Mouse (Mus musculus) heart, embryonic 12.5 days (tissue): ENCODE data around the gene Nenf. TPM values are rescaled to one million over a fixed set of nuclear protein-coding genes. Genes with fewer than 3 reads are reported as not detected.
A peak's percentile ranks its signal among the peaks of the same experiment; 100 is the strongest.

Experiments used
- ATAC-seq: fragments of 200-750 bp; cut with Nextera tagmentation; 2 replicates; pipeline ENCODE4 v1.8.0; 2017; ENCODE audit warnings: moderate TSS enrichment, moderate library complexity; ENCODE audit not compliant: insufficient number of reproducible peaks, low FRiP score
- H3K27ac ChIP-seq: fragments of 300-500 bp; sonication (generic); 2 replicates; pipeline ENCODE4 v1.5.1; 2016; ENCODE audit warnings: mild to moderate bottlenecking, moderate library complexity; ENCODE audit not compliant: poor library complexity, severe bottlenecking
- H3K27me3 ChIP-seq: fragments of 300-500 bp; sonication (generic); replicated peaks from 2 replicates; pipeline ENCODE4 v1.6.1; 2016; ENCODE audit warnings: mild to moderate bottlenecking, moderate library complexity
- H3K36me3 ChIP-seq: fragments of 300-500 bp; sonication (generic); 2 replicates; pipeline ENCODE4 v1.6.1; 2016; ENCODE audit warnings: mild to moderate bottlenecking, moderate library complexity
- H3K4me1 ChIP-seq: fragments of 300-500 bp; sonication (generic); replicated peaks from 2 replicates; pipeline ENCODE4 v1.6.1; 2016; ENCODE audit warnings: mild to moderate bottlenecking
- H3K4me2 ChIP-seq: fragments of 300-500 bp; sonication (generic); 2 replicates; pipeline ENCODE4 v1.6.1; 2016; ENCODE audit warnings: mild to moderate bottlenecking, moderate library complexity
- H3K4me3 ChIP-seq: fragments of 300-500 bp; sonication (generic); 2 replicates; pipeline ENCODE4 v1.5.1; 2016; ENCODE audit warnings: mild to moderate bottlenecking
- H3K9ac ChIP-seq: fragments of 300-500 bp; sonication (generic); 2 replicates; pipeline ENCODE4 v1.6.1; 2016; ENCODE audit warnings: mild to moderate bottlenecking, moderate library complexity
- H3K9me3 ChIP-seq: fragments of 300-500 bp; sonication (generic); replicated peaks from 2 replicates; pipeline ENCODE4 v1.6.1; 2016; ENCODE audit warnings: mild to moderate bottlenecking, moderate library complexity
- WGBS: fragments of 180-500 bp; shearing (Covaris S2); methylation state at CpG from one replicate; pipeline ENCODE4 v1.1.7; 2016; 5-methylcytosine and 5-hydroxymethylcytosine counted together
- polyA plus RNA-seq: library from polyadenylated mRNA; unstranded; fragments of >200 nt; fragmentation: Nextera tagmentation; extraction: Ambion mirVana; gene quantifications from 2 replicates; pipeline ENCODE4 v1.2.1, GENCODE M21; 2016

Nenf gene
- polyA plus RNA-seq, 1 experiment from 2014 or later: 105 TPM

DNA sequence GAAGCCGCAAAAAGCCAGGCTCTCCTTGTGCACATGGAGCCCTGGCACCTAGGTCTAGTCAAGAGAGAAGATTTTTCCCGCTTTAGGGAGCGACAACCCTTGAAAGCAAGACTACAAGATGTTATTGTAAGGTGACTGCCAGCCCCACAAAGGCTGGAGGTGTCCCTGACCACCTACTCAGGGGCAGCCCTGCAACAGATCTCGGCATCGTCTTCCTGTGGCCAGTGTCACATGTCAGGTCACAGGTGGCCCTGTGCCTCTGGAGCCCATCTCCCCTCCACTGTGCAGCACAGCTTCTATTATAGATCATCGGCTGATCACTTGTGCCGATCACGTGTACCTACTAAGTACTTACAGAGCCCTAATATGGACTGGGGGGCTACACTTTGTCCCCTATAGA is 29.6 kb upstream of the Nenf start:
- no peaks in the 10 kb centered on the region for H3K9me3 ChIP-seq
- H3K4me2 ChIP-seq: no peak overlapping the region
- no peaks in the 10 kb centered on the region for H3K27me3 ChIP-seq
- no peak for ATAC-seq
- no peak overlapping the region for H3K9ac ChIP-seq
- peaks cover 24% of the 10 kb centered on the region for H3K4me1 ChIP-seq
- H3K4me3 ChIP-seq: no peak overlapping the region
- H3K27ac ChIP-seq: no peak overlapping the region
- H3K36me3 ChIP-seq: peaks cover 74% of the 10 kb centered on the region
- WGBS: 79% methylated on average over 8 of the region's 8 CpGs

DNA sequence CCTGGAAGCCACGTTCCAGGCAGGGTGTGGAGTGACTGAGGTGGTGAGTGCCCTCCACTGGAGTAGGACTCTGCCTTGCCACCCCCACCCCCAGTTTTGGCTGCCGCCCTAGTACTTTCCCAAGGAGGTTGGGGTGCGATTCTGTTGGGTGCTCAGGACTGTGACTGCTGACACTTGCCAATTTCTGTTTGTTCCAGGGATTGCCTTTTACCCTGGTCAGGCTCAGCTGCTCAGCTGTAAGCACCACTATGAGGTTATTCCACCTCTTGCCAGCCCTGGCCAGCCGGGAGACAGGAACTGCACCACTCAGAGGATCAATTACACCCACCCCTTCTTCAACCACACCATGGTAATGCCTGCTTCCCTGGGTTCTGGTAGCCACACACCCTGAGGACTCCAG is 22.5 kb upstream of the Nenf start:
- Histone ChIP-seq H3K27ac (no peak overlapping the region), H3K4me1 (0 out of 2 replicates have a peak, but pooled peaks cover 4% of the 10 kb centered on the region), H3K9me3 (peaks cover 5% of the 10 kb centered on the region; the same call in 1 of the 2 replicates), H3K9ac (no peak overlapping the region), H3K4me3 (no peak overlapping the region), H3K27me3 (no peaks in the 10 kb centered on the region), H3K4me2 (no peak overlapping the region), H3K36me3 (peaks cover 81% of the 10 kb centered on the region)
- no peak for ATAC-seq
- WGBS: 70% methylated on average over 4 of the region's 4 CpGs

DNA sequence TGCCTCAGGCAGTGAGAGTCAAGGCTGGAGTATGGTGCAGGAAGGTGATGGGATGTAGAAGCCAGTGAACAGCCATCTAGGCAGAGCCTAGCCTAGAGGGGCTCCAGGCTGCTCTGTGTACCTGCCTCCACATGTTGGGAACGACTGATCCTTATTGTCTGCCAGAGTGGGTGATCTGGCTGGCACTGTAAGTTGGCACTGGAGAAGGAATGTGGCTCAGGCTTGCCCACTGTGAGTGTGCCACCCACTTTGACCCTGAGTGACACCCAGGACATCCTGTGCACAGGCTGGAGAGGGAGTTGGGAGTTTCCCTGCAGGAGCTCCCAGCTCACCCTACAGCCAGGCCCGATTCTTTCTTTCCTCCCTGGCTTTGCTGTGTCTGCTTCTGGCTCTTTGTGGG is 21.9 kb upstream of the Nenf start:
- H3K27me3 ChIP-seq: no peaks in the 10 kb centered on the region
- ATAC-seq: no peak
- peaks cover 5% of the 10 kb centered on the region; the same call in 1 of the 2 replicates for H3K9me3 ChIP-seq
- 90% methylated on average over 2 of the region's 2 CpGs for WGBS
- H3K36me3 ChIP-seq: peaks cover 75% of the 10 kb centered on the region
- H3K4me1 ChIP-seq: 0 out of 2 replicates have a peak, but pooled peaks cover 4% of the 10 kb centered on the region
- H3K4me3 ChIP-seq: no peak overlapping the region
- H3K4me2 ChIP-seq: no peak overlapping the region
- no peak overlapping the region for H3K9ac ChIP-seq
- no peak overlapping the region for H3K27ac ChIP-seq

DNA sequence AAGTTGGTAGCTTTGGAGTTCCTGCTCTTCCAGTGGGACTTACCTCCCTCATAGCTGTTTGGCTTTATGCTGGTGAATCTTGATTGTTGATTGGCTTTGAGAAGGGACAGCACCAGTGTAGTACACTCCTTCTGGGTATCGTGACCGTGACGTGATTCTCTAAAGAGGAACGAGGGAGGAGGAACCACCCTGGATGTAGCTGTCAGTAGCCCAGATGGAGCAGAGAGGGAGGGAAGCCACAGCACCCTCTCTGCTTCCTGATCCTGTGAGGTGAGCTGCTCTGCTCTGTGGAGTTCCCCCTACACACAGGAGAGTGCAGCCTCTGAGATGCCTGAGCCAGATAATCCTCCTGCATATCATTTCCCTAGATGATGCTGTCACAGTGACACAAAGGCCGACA is 16.5 kb upstream of the Nenf start:
- Histone ChIP-seq H3K4me2 (no peak overlapping the region), H3K4me1 (no peaks in the 10 kb centered on the region), H3K9ac (no peak overlapping the region), H3K36me3 (peaks cover 48% of the 10 kb centered on the region), H3K27ac (no peak overlapping the region), H3K27me3 (no peaks in the 10 kb centered on the region), H3K4me3 (no peak overlapping the region), H3K9me3 (peaks cover 5% of the 10 kb centered on the region; the same call in 1 of the 2 replicates)
- WGBS: 71% methylated on average over 5 of the region's 5 CpGs
- no peak for ATAC-seq

DNA sequence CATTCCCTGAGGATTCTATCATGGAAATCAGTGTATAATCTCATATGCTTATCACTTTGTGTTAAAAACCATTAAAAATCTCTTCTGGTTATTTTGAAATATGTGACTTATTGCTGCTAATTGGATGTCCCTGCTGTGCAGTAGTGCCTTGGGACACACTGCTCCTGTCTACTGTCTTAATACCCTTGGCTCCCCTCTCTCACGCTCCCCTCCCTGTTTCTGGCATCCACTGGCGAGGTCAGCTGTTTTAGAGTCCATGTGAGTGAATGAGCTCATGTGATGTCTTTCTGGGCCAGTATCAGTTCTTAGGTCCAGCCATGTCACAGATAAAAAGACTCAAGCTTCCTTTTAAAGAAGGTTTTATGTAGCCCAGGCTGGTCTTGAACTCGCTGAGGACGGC is 12.4 kb upstream of the Nenf start:
- Histone ChIP-seq H3K4me2 (no peak overlapping the region), H3K4me3 (no peak overlapping the region), H3K9ac (no peak overlapping the region), H3K27me3 (no peaks in the 10 kb centered on the region), H3K27ac (no peak overlapping the region), H3K9me3 (no peaks in the 10 kb centered on the region), H3K36me3 (peaks cover 24% of the 10 kb centered on the region), H3K4me1 (peaks cover 26% of the 10 kb centered on the region)
- 80% methylated on average over 4 of the region's 4 CpGs for WGBS
- no peak for ATAC-seq

DNA sequence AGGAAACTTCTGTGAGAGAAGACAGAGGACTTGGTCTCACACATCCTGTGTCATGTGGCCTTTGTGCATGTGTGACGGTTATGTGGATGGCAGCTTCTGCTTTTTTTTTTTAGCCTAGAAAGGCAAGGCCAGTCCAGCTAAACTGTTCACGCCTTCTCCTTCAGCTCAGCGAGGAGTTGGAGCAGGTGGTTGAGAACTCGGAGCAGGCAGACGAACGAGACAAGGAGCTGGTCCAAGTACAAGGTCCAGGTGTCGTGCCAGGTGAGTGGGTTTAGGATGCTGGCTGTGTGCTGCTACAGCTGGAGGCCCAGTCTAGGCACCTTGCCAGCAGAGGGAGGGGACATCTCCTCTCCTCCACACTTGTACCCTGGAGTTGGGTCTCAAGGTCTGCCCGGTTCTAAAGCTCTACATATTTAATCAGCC is 10.0 kb upstream of the Nenf start:
- Histone ChIP-seq H3K36me3 (peaks cover 14% of the 10 kb centered on the region), H3K9me3 (no peaks in the 10 kb centered on the region), H3K9ac (no peak overlapping the region), H3K4me1 (peaks cover 26% of the 10 kb centered on the region), H3K4me2 (0 out of 2 replicates have a peak overlapping the region, but pooled peaks have one; percentile 15), H3K27ac (no peak overlapping the region), H3K4me3 (no peak overlapping the region), H3K27me3 (no peaks in the 10 kb centered on the region)
- 76% methylated on average over 8 of the region's 8 CpGs for WGBS
- ATAC-seq: no peak

DNA sequence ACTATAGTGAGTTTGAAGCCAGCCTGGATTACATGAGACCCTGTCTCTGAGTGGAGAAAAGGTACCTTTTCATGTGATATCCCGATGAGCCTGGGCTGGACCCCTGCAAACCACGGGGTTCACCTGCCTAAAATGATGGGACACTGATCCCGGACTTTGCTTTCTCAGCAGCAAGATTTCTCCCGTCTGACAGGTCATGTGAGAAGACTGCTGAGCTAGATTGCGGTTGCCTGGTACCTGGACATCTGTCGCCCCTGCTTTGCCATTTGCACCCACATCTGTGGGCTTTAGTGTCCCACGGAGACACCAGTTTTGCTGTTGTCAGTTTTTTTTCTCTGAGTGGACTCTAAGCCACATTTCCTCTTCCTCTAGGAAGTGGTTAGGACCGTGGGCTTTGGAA is 9.3 kb upstream of the Nenf start:
- no peaks in the 10 kb centered on the region for H3K9me3 ChIP-seq
- peaks cover 8% of the 10 kb centered on the region for H3K36me3 ChIP-seq
- no peaks in the 10 kb centered on the region for H3K27me3 ChIP-seq
- no peak overlapping the region for H3K27ac ChIP-seq
- no peak overlapping the region for H3K4me3 ChIP-seq
- ATAC-seq: no peak
- H3K4me1 ChIP-seq: peaks cover 26% of the 10 kb centered on the region
- H3K9ac ChIP-seq: no peak overlapping the region
- peak overlapping the region; percentile 85 for H3K4me2 ChIP-seq
- 78% methylated on average over 8 of the region's 8 CpGs for WGBS

DNA sequence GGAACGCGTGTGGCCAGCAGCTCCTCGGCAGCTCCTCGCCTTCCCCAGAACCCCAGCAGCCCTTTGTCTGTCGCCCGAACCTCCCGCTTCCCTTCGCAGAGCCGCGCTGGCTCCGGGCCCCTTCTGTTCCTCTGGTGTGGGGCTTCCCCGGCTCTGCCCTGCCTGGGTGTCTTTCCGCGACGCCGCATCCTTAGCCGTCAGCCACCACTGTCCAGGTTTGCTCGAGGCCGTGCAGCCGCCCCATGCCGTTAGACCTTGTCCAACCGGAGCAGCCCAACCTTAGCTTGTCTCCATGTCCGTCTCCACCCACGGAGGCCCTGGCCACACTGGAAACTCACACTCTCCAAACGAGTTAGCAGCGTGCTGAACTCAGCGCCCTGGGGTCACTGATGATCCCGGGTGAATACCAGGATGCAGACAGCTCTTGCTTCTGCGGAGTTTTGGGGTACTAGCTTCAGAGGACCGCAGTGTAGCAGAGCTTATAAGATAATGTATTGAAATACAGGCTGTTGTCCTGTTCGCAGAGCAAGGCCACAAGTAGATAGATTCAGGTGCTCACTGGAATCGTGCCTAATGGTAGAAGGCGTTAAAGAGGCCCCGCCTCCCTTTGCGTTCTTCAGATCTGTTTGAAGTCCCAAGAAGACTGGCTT is 8.4 kb upstream of the Nenf start:
- Histone ChIP-seq H3K27me3 (no peaks in the 10 kb centered on the region), H3K4me1 (peaks cover 26% of the 10 kb centered on the region), H3K9ac (peak overlapping the region; percentile 87), H3K4me3 (peak overlapping the region; percentile 70), H3K36me3 (peaks cover 2% of the 10 kb centered on the region), H3K4me2 (peak overlapping the region; percentile 85), H3K9me3 (no peaks in the 10 kb centered on the region), H3K27ac (peak overlapping the region; percentile 39; the same call in 1 of the 2 replicates)
- peak; percentile 70 for ATAC-seq
- 2% methylated on average over 35 of the region's 35 CpGs for WGBS

DNA sequence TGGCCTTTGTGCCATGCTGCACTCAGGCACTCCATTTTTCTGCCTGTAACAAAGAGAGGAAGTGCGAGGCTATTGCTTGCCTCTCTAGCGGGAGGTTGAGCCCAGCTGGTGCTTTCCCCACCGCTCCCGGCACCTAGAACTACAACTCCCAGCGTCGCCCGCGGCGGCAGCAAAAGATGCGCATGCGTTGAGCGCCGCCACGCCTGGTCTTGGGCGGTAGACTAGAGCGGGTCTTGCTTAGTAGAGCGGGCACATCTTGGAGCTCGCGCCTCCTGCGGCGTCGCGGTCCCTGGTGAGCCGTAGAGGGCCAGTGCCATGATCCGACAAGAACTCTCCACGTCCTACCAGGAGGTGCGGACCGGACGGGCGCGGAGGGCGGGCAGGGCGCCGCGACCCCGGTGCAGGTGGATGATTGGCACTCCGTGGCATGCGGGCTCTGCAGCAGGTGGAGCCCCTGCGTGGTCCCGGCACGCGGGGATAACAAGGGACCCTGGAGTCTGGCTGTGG is 7.8 kb upstream of the Nenf start, which contains the start of gene Tmem206:
Gene Tmem206 (plus strand): TSS at position 187 of the 507 bp plus-strand sequence.
- H3K27ac ChIP-seq: peak within 1 kb of the TSS; percentile 39; the same call in 1 of the 2 replicates
- ATAC-seq: peak; percentile 94
- H3K4me1 ChIP-seq: peaks cover 26% of the 10 kb centered on the region
- H3K9ac ChIP-seq: peak within 1 kb of the TSS; percentile 87
- H3K36me3 ChIP-seq: no peaks in the 10 kb centered on the region; the same call in none of the 2 replicates
- H3K9me3 ChIP-seq: no peaks in the 10 kb centered on the region
- H3K27me3 ChIP-seq: no peaks in the 10 kb centered on the region
- peak within 1 kb of the TSS; percentile 70 for H3K4me3 ChIP-seq
- WGBS: under 1% methylated on average over 42 of the region's 42 CpGs
- peak within 1 kb of the TSS; percentile 85 for H3K4me2 ChIP-seq

DNA sequence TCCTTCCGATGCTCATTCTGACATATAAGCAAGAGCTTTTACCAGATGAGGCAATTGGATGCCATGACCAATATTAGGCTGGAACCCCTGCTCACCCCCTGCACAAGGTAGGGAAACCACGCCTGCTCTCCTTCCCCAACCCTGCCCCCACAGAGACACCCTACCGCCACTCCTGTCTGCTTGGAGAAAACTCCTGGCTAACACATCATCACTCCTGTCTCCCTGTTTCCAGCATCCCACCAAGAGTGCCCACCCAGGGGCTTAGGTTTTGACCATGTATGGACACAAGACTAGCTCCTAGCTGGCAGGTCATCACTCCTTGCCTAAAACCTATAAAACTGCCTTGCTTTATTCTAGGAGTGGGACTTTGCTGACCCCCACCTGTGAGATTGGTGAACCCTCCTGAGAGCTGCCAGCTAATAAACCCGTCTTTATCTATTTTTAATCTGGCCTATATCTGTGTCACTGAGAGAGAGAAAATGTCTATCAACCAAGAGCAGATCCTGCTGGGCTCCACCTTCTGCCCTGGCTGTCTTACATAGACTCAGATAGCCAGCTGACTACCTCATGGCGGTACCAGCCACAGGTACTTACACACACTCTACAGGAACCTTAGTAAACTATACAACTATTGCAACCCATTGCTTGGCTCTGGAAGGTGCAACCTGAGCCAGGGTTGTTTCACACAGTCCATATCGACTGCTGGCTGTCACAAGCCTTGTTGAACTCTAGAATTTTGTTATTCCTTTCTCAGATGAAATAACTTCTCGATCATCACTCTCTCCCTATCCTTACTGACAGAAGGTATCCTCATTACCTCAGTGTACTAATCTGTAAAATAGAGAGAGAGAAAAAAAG is 7.0 kb upstream of the Nenf start:
- WGBS: 69% methylated on average over 7 of the region's 7 CpGs
- Histone ChIP-seq H3K27me3 (no peaks in the 10 kb centered on the region), H3K27ac (no peak overlapping the region), H3K9me3 (no peaks in the 10 kb centered on the region), H3K4me2 (peak overlapping the region; percentile 85; the same call in 1 of the 2 replicates), H3K9ac (no peak overlapping the region), H3K36me3 (no peaks in the 10 kb centered on the region; the same call in none of the 2 replicates), H3K4me1 (peaks cover 26% of the 10 kb centered on the region), H3K4me3 (no peak overlapping the region)
- no peak for ATAC-seq

DNA sequence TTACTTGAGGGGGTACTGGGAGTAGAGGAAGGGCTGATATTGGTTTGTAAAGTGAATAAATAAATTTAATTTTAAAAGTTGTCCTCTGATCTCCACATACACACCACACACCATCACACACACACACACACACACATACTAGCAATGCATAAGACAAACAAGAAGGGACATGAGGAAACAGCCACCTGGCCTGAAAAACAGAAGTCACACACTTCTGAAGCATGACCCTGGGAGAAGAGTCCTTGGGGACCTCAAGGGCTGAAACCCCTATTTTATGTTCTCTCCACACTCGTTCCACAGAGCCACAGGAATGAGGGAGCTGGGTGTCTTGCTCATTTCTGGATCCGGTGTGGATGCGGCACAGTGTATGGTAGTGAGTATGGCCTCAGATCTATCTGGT is 5.4 kb upstream of the Nenf start:
- Histone ChIP-seq H3K9me3 (no peaks in the 10 kb centered on the region), H3K4me1 (peaks cover 33% of the 10 kb centered on the region), H3K9ac (no peak overlapping the region), H3K4me3 (no peak overlapping the region), H3K27ac (no peak overlapping the region), H3K36me3 (no peaks in the 10 kb centered on the region), H3K27me3 (no peaks in the 10 kb centered on the region), H3K4me2 (no peak overlapping the region)
- 85% methylated on average over 3 of the region's 3 CpGs for WGBS
- ATAC-seq: no peak
